Mouse (Mus musculus) liver, embryonic 14.5 days (tissue): Measurements from ENCODE around the gene Ccna1. TPM values are rescaled to one million over a fixed set of nuclear protein-coding genes. Genes with fewer than 3 reads are reported as not detected.

ENCODE experiments used
- ATAC-seq: fragments of 200-750 bp; cut with Nextera tagmentation; 2 replicates; pipeline ENCODE4 v1.8.0; 2017; ENCODE audit warnings: moderate number of reproducible peaks, mild to moderate bottlenecking, moderate library complexity; ENCODE audit not compliant: insufficient read depth
- DNase-seq, 3 experiments: peaks; one replicate each; pipeline ENCODE4 v3.0.0-alpha.2; 2012 to 2013; ENCODE audit warnings: low read depth in 3 of 3, low spot score in 3 of 3
- H3K27ac ChIP-seq: fragments of 300-500 bp; sonication (generic); 2 replicates; pipeline ENCODE4 v1.5.1; 2014; ENCODE audit warnings: moderate library complexity, mild to moderate bottlenecking, control low read depth, inconsistent platforms
- H3K27me3 ChIP-seq: fragments of 300-500 bp; sonication (generic); 2 replicates; pipeline ENCODE4 v1.6.1; 2014; ENCODE audit warnings: mild to moderate bottlenecking, low read length, moderate library complexity; ENCODE audit not compliant: control insufficient read depth, insufficient read depth
- H3K36me3 ChIP-seq: fragments of 300-500 bp; sonication (generic); replicated peaks from 2 replicates; pipeline ENCODE4 v1.6.1; 2014; ENCODE audit warnings: low read depth; ENCODE audit not compliant: control insufficient read depth, insufficient read depth
- H3K4me1 ChIP-seq, 2 experiments: fragments of 200-500 bp in 1 of 2; fragments of 300-500 bp in 1 of 2; sonication (generic) in 1 of 2; replicated peaks; 2 replicates each; pipeline ENCODE4 v1.6.1; 2012 to 2014; ENCODE audit warnings: antibody characterized with exemption in 1 of 2, inconsistent platforms in 1 of 2, low read length in 1 of 2; ENCODE audit not compliant: control insufficient read depth in 2 of 2, insufficient read depth in 2 of 2
- H3K4me2 ChIP-seq: fragments of 300-500 bp; sonication (generic); 2 replicates; pipeline ENCODE4 v1.6.1; 2014; ENCODE audit warnings: low read depth, mild to moderate bottlenecking, control low read depth, moderate library complexity
- H3K4me3 ChIP-seq, 2 experiments: fragments of 200-500 bp in 1 of 2; fragments of 300-500 bp in 1 of 2; sonication (generic) in 1 of 2; 2 replicates each; pipeline ENCODE4 v1.5.1; 2012 to 2014; ENCODE audit warnings: low read depth in 2 of 2, low read length in 2 of 2, mild to moderate bottlenecking in 2 of 2, control low read depth in 1 of 2, inconsistent platforms in 1 of 2, moderate library complexity in 1 of 2; ENCODE audit not compliant: insufficient read depth in 1 of 2
- H3K9ac ChIP-seq: fragments of 300-500 bp; sonication (generic); replicated peaks from 2 replicates; pipeline ENCODE4 v1.6.1; 2014; ENCODE audit warnings: mild to moderate bottlenecking, control low read depth, moderate library complexity
- H3K9me3 ChIP-seq: fragments of 300-500 bp; sonication (generic); 2 replicates; pipeline ENCODE4 v1.6.1; 2016; ENCODE audit warnings: low read length, mixed read lengths; ENCODE audit not compliant: control insufficient read depth
- CTCF ChIP-seq: IDR thresholded peaks from 2 replicates; pipeline ENCODE4 v1.5.1; 2016; ENCODE audit warnings: antibody characterized with exemption, low read depth, control low read depth
- EP300 ChIP-seq: IDR thresholded peaks from 2 replicates; pipeline ENCODE4 v1.6.1; 2016; ENCODE audit warnings: antibody characterized with exemption, low read depth
- WGBS: fragments of 180-500 bp; shearing (Covaris S2); extraction: QIAGEN DNeasy Blood & Tissue Kit; methylation state at CpG from one replicate; pipeline ENCODE4 v1.1.7; 2014; ENCODE audit not compliant: insufficient replicate concordance; 5-methylcytosine and 5-hydroxymethylcytosine counted together
- polyA plus RNA-seq, 2 experiments: library from polyadenylated mRNA; depleted of rRNA in 1 of 2; stranded (reverse) in 1 of 2; unstranded in 1 of 2; fragments of >200 nt; fragmentation: Nextera tagmentation in 1 of 2; extraction: Ambion mirVana in 1 of 2; gene quantifications; 2 replicates each; pipeline versions ENCODE4 v1.2.1 to v1.2.3; 2012 to 2014

The Ccna1 gene
- polyA plus RNA-seq, 2 experiments, result 0.14 to 0.20 TPM

- no peak for ATAC-seq
- Histone ChIP-seq H3K27ac (no peak overlapping the region), H3K36me3 (no peaks in the 10 kb centered on the region), H3K4me2 (no peak overlapping the region), H3K9me3 (no peaks in the 10 kb centered on the region), H3K4me1 (no peaks in the 10 kb centered on the region), H3K27me3 (no peaks in the 10 kb centered on the region), H3K9ac (no peak overlapping the region), H3K4me3 (no peak overlapping the region)
- WGBS, result 14% methylated on average over 6 of the region's 6 CpGs
- TF ChIP-seq CTCF, result peak; percentile 87
- TF ChIP-seq EP300, result no peak
- DNase-seq, result peak; percentile 22 to 35 (median 31)
Measured at GRCm38 (mm10) chr3:55080055-55080454, 24.8 kb upstream of the Ccna1 start.

DNA sequence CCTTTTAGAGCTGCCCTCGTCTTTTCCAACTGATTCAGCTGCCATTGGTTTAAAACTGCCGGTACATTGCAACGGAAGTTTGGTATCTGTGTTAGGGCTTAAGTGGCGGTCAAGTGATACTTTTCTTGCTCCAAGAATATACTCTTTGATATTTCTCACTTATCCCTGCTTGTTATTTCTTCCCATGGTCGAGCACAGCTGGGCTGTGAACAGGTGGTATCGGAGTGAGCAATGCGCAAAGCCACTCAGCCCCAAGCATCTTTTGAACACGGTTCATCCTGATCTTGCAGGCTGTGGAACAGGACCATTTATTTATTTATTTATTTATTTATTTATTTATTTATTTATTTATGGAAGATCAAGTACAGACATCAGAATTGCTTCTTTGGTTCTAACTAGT is 24.3 kb upstream of the Ccna1 start:
- no peak overlapping the region for H3K27ac ChIP-seq
- H3K4me3 ChIP-seq, result no peak overlapping the region
- no peaks in the 10 kb centered on the region for H3K4me1 ChIP-seq
- H3K4me2 ChIP-seq, result no peak overlapping the region
- no peak for ATAC-seq
- DNase-seq, result no peak
- H3K27me3 ChIP-seq, result no peaks in the 10 kb centered on the region
- 60% methylated on average over 8 of the region's 8 CpGs for whole genome bisulfite sequencing
- TF ChIP-seq EP300 (no peak), CTCF (no peak)
- no peaks in the 10 kb centered on the region for H3K9me3 ChIP-seq
- H3K36me3 ChIP-seq, result no peaks in the 10 kb centered on the region
- no peak overlapping the region for H3K9ac ChIP-seq

GRCm38 (mm10) chr3:55078233-55078632 is 22.9 kb upstream of the Ccna1 start:
- DNase-seq (no peak), ATAC-seq (no peak)
- Histone ChIP-seq H3K4me2 (no peak overlapping the region), H3K9ac (no peak overlapping the region), H3K27me3 (no peaks in the 10 kb centered on the region), H3K27ac (no peak overlapping the region), H3K4me1 (no peaks in the 10 kb centered on the region), H3K4me3 (no peak overlapping the region), H3K9me3 (no peaks in the 10 kb centered on the region), H3K36me3 (no peaks in the 10 kb centered on the region)
- WGBS, result 61% methylated on average over 6 of the region's 6 CpGs
- TF ChIP-seq EP300, result no peak
- TF ChIP-seq CTCF, result no peak

- H3K27ac ChIP-seq, result no peak overlapping the region
- H3K36me3 ChIP-seq, result no peaks in the 10 kb centered on the region
- no peak overlapping the region for H3K9ac ChIP-seq
- TF ChIP-seq EP300 (no peak), CTCF (no peak)
- H3K4me2 ChIP-seq, result no peak overlapping the region
- H3K4me3 ChIP-seq, result no peak overlapping the region
- no peaks in the 10 kb centered on the region for H3K27me3 ChIP-seq
- ATAC-seq (no peak), DNase-seq (no peak)
- 57% methylated on average over 3 of the region's 3 CpGs for WGBS
- H3K9me3 ChIP-seq, result no peaks in the 10 kb centered on the region
- H3K4me1 ChIP-seq, result no peaks in the 10 kb centered on the region
Measured at GRCm38 (mm10) chr3:55075294-55075648, 20.0 kb upstream of the Ccna1 start.

DNA sequence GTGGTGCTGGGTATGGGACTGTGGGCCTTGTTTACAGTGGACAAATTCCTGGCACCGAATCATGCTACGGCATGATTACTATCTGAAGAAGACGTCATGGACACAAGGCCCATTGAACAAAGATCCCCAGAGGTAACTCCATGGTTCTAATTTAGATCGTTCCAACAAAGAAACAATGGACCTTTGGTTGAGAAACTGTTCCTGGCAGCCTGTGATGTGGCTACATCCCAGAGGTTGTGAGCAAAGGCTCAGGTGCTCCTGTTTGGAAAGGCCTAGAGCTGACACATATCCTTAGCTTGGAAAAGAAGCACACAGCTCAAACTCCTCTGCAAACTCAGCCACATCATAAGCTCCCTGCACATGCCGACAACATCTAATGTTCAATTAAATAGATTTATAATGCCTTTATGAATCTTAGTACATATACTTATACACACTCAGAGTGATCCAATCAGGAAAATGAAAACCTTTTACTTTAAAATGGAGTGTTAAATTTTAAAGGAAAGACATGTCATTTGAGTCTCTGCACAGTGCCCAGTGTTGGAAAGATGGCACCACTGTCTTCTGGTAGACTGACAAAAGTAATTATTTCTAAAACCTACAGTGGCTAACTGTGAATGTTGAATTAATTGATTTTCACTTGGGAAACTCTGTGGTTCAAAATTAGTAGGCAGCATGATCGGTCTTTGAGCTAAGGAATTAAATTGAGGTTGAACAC is 19.4 kb upstream of the Ccna1 start:
- H3K4me2 ChIP-seq, result no peak overlapping the region
- WGBS, result 70% methylated on average over 6 of the region's 6 CpGs
- H3K27me3 ChIP-seq, result no peaks in the 10 kb centered on the region
- H3K4me1 ChIP-seq, result no peaks in the 10 kb centered on the region
- ATAC-seq (no peak), DNase-seq (no peak)
- no peak overlapping the region for H3K9ac ChIP-seq
- TF ChIP-seq CTCF (no peak), EP300 (no peak)
- no peaks in the 10 kb centered on the region for H3K36me3 ChIP-seq
- H3K9me3 ChIP-seq, result no peaks in the 10 kb centered on the region
- no peak overlapping the region for H3K27ac ChIP-seq
- H3K4me3 ChIP-seq, result no peak overlapping the region
